Mouse (Mus musculus): ENCODE data around the gene Mical3. TPM values are rescaled to one million over a fixed set of nuclear protein-coding genes. Genes with fewer than 3 reads are reported as not detected.

The Mical3 gene
- total RNA-seq, 1 experiment = 30.0 TPM

DNA sequence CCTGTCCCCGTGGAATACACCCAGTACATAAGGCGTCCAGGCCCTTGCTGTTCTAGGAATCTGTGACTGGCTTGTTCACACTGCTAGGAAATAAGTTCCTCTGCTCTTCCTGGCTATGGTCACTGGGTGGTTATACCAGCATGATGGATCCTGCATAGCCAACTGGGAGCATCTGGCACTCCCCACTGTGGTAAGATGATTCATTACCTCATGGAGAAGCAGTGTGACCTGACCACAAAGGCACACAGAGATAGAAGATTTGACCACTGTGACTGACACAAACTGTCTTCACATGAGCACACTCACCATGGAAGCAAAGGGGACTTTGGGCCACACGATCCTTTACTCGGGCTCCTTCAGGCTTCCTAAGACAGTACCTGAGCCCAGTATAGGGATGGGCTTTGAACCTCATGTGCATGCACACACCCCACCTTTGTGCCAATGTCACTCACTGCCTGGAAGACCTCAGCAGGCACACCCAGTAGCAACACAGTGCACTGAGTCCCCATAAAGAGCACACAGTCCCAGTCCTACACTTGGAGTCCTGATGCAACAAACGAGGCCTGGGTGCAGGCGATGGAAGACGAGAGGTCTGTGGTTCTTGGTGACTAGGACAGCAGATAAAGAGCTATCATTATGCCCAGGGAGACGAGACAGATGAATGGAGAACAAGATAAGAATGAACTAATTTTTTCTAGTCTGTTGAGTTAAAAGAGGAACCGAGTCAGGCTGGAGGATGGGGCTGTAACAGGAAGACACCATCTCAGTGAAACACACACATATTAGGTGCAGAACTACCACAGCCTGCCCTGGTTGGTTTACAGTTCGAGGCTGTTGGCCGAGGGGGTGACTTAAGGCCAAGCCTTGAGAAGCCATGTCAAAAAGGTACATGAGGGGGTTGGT lies 174.3 kb downstream of the Mical3 start:
- in situ Hi-C loops (cut with MboI; ENCODE audit: low sequenced_read_pairs in 2 of 2, unreplicated experiment in 2 of 2) = no loop called here
- Histone ChIP-seq H3K4me3 (ENCODE audit: insufficient read depth in 1 of 2, low read depth in 1 of 2, low read length in 2 of 2, poor library complexity in 1 of 2, severe bottlenecking in 1 of 2) (no peak overlapping the region), H3K4me1 (ENCODE audit: control insufficient read depth in 2 of 2, insufficient read depth in 2 of 2, low read length in 2 of 2, poor library complexity in 1 of 2) (no peaks in the 10 kb centered on the region; a peak in 1 of 4 replicates), H3K9ac (ENCODE audit: insufficient read depth, low read depth, low read length, poor library complexity, severe bottlenecking) (no peak overlapping the region), H3K27ac (ENCODE audit: insufficient read depth, low read depth, low read length, poor library complexity, severe bottlenecking) (no peak overlapping the region), H3K36me3 (ENCODE audit: control insufficient read depth, insufficient read depth, low read length, poor library complexity, severe bottlenecking) (peaks cover 18% of the 10 kb centered on the region; the same call in 1 of the 2 replicates), H3K9me3 (ENCODE audit: control insufficient read depth, insufficient read depth, low read depth, low read length) (no peaks in the 10 kb centered on the region)
- TF ChIP-seq HCFC1 (IDR thresholded peaks at IDR 0.05; ENCODE audit: borderline replicate concordance, insufficient read depth, low read length) = no peak
- TF ChIP-seq ZNF384 (IDR thresholded peaks at IDR 0.05; ENCODE audit: low read depth, low read length) = no peak
- no peak for TF ChIP-seq MAFK (IDR thresholded peaks at IDR 0.05; ENCODE audit: insufficient read depth, low read depth, low read length)
- no peak for TF ChIP-seq ZC3H11A (IDR thresholded peaks at IDR 0.05; ENCODE audit: borderline replicate concordance, low read depth, low read length)
- no peak for TF ChIP-seq CHD2 (IDR thresholded peaks at IDR 0.05; ENCODE audit: low read depth, low read length)
- no peak for DNase-seq (ENCODE audit: low read depth, low spot score)

DNA sequence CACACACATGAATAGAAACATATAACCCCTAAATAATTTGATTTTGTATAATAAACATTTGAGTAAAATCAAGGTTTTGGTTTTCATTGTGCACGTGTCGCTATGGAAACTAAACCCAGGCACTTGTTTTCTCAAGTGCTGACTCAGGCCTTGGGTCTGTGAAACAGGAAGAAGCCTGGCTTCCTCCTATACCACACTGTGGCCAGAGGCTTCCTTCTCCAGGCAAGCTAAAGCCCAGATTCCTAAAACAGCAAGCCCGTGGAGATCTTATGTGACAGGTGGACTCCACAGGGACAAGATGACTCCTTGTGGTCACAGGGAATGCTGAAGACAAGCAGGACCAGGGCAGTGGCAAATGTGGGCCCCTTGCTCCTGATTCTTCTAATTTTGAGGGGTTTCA lies 175.6 kb downstream of the Mical3 start:
- no peak overlapping the region for H3K9ac ChIP-seq (ENCODE audit: insufficient read depth, low read depth, low read length, poor library complexity, severe bottlenecking)
- TF ChIP-seq CHD2 (IDR thresholded peaks at IDR 0.05; ENCODE audit: low read depth, low read length) = no peak
- 0 out of 2 replicates have a peak, but pooled peaks have one; percentile 34 for TF ChIP-seq MAFK (IDR thresholded peaks at IDR 0.05; ENCODE audit: insufficient read depth, low read depth, low read length)
- no peak for TF ChIP-seq HCFC1 (IDR thresholded peaks at IDR 0.05; ENCODE audit: borderline replicate concordance, insufficient read depth, low read length)
- no peak for TF ChIP-seq ZC3H11A (IDR thresholded peaks at IDR 0.05; ENCODE audit: borderline replicate concordance, low read depth, low read length)
- no peak for TF ChIP-seq ZNF384 (IDR thresholded peaks at IDR 0.05; ENCODE audit: low read depth, low read length)
- no peak for DNase-seq (ENCODE audit: low read depth, low spot score)
- no peak overlapping the region for H3K27ac ChIP-seq (ENCODE audit: insufficient read depth, low read depth, low read length, poor library complexity, severe bottlenecking)
- no peaks in the 10 kb centered on the region for H3K9me3 ChIP-seq (ENCODE audit: control insufficient read depth, insufficient read depth, low read depth, low read length)
- H3K36me3 ChIP-seq (ENCODE audit: control insufficient read depth, insufficient read depth, low read length, poor library complexity, severe bottlenecking) = peaks cover 18% of the 10 kb centered on the region; the same call in 1 of the 2 replicates
- H3K4me3 ChIP-seq (ENCODE audit: insufficient read depth in 1 of 2, low read depth in 1 of 2, low read length in 2 of 2, poor library complexity in 1 of 2, severe bottlenecking in 1 of 2) = no peak overlapping the region
- no peaks in the 10 kb centered on the region; a peak in 1 of 4 replicates for H3K4me1 ChIP-seq (ENCODE audit: control insufficient read depth in 2 of 2, insufficient read depth in 2 of 2, low read length in 2 of 2, poor library complexity in 1 of 2)
- in situ Hi-C loops (cut with MboI; ENCODE audit: low sequenced_read_pairs in 2 of 2, unreplicated experiment in 2 of 2) = no loop called here

DNA sequence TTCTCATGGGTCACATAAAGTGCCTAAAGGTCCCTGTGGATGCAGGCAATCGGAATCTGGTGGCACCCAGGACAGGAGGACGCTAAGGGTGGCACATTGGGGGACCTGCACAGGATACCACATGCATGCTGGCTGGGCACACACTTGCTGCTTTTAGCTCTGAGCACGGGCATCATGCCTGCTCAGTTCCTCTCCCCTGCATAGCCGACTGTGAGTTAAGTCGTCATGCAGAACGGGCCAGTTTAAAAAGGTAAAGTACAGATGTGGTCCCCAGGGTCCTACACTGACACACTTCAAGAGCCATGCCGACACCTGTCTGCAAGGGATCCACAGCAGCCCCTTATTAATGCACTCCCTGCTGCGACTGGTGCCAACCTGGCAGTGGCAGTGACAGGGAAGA lies 176.6 kb downstream of the Mical3 start:
- peaks cover 15% of the 10 kb centered on the region; the same call in 1 of the 2 replicates for H3K36me3 ChIP-seq (ENCODE audit: control insufficient read depth, insufficient read depth, low read length, poor library complexity, severe bottlenecking)
- H3K27ac ChIP-seq (ENCODE audit: insufficient read depth, low read depth, low read length, poor library complexity, severe bottlenecking) = no peak overlapping the region
- no peak overlapping the region for H3K9ac ChIP-seq (ENCODE audit: insufficient read depth, low read depth, low read length, poor library complexity, severe bottlenecking)
- in situ Hi-C loops (cut with MboI; ENCODE audit: low sequenced_read_pairs in 2 of 2, unreplicated experiment in 2 of 2) = no loop called here
- TF ChIP-seq HCFC1 (IDR thresholded peaks at IDR 0.05; ENCODE audit: borderline replicate concordance, insufficient read depth, low read length) (no peak), ZNF384 (IDR thresholded peaks at IDR 0.05; ENCODE audit: low read depth, low read length) (no peak), MAFK (IDR thresholded peaks at IDR 0.05; ENCODE audit: insufficient read depth, low read depth, low read length) (no peak), CHD2 (IDR thresholded peaks at IDR 0.05; ENCODE audit: low read depth, low read length) (no peak), ZC3H11A (IDR thresholded peaks at IDR 0.05; ENCODE audit: borderline replicate concordance, low read depth, low read length) (no peak)
- H3K4me3 ChIP-seq (ENCODE audit: insufficient read depth in 1 of 2, low read depth in 1 of 2, low read length in 2 of 2, poor library complexity in 1 of 2, severe bottlenecking in 1 of 2) = no peak overlapping the region
- H3K4me1 ChIP-seq (ENCODE audit: control insufficient read depth in 2 of 2, insufficient read depth in 2 of 2, low read length in 2 of 2, poor library complexity in 1 of 2) = no peaks in the 10 kb centered on the region; a peak in 1 of 4 replicates
- DNase-seq (ENCODE audit: low read depth, low spot score) = no peak
- H3K9me3 ChIP-seq (ENCODE audit: control insufficient read depth, insufficient read depth, low read depth, low read length) = no peaks in the 10 kb centered on the region

DNA sequence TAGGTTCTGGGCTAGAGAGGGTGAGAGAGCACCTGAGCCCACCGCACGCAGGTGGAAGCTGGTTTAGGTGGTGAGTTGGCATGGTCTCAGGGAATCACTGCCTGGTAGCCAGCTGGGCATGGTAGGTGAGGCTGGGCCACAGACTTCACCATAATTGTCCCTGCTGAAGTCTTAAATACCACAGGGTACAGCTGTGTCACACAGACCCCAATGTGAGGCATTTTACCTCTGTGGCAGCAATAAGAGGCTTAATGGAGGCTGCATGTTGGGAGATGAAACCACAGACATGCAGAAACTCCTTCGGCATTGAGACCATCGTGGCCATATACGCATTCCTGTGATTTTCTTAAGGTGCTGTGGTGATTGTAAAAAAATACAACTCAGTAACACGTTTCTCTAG lies 178.3 kb downstream of the Mical3 start:
- Histone ChIP-seq H3K9ac (ENCODE audit: insufficient read depth, low read depth, low read length, poor library complexity, severe bottlenecking) (no peak overlapping the region), H3K4me3 (ENCODE audit: insufficient read depth in 1 of 2, low read depth in 1 of 2, low read length in 2 of 2, poor library complexity in 1 of 2, severe bottlenecking in 1 of 2) (no peak overlapping the region), H3K4me1 (ENCODE audit: control insufficient read depth in 2 of 2, insufficient read depth in 2 of 2, low read length in 2 of 2, poor library complexity in 1 of 2) (no peaks in the 10 kb centered on the region), H3K27ac (ENCODE audit: insufficient read depth, low read depth, low read length, poor library complexity, severe bottlenecking) (no peak overlapping the region), H3K36me3 (ENCODE audit: control insufficient read depth, insufficient read depth, low read length, poor library complexity, severe bottlenecking) (peaks cover 11% of the 10 kb centered on the region; the same call in 1 of the 2 replicates), H3K9me3 (ENCODE audit: control insufficient read depth, insufficient read depth, low read depth, low read length) (no peaks in the 10 kb centered on the region)
- in situ Hi-C loops (cut with MboI; ENCODE audit: low sequenced_read_pairs in 2 of 2, unreplicated experiment in 2 of 2) = no loop called here
- DNase-seq (ENCODE audit: low read depth, low spot score) = no peak
- TF ChIP-seq MAFK (IDR thresholded peaks at IDR 0.05; ENCODE audit: insufficient read depth, low read depth, low read length) (no peak), CHD2 (IDR thresholded peaks at IDR 0.05; ENCODE audit: low read depth, low read length) (no peak), HCFC1 (IDR thresholded peaks at IDR 0.05; ENCODE audit: borderline replicate concordance, insufficient read depth, low read length) (no peak), ZC3H11A (IDR thresholded peaks at IDR 0.05; ENCODE audit: borderline replicate concordance, low read depth, low read length) (no peak), ZNF384 (IDR thresholded peaks at IDR 0.05; ENCODE audit: low read depth, low read length) (no peak)

Measured in ES-E14 (cell line).